Mouse (Mus musculus): Measurements from ENCODE around the gene Fndc11.
"Not testable (repeated sequence)": the region's sequence is repeated elsewhere in the genome, so short reads cannot be mapped to it uniquely, and the experiment has no call there.

Gene Fndc11

GRCm38 (mm10) chr2:181219538-181220216 lies at the start of gene Fndc11:
Fndc11 (plus strand) TSS chr2:181220013.
- no peak for DNase-seq (ENCODE audit: extremely low read depth, low read depth, low spot score)

DNA sequence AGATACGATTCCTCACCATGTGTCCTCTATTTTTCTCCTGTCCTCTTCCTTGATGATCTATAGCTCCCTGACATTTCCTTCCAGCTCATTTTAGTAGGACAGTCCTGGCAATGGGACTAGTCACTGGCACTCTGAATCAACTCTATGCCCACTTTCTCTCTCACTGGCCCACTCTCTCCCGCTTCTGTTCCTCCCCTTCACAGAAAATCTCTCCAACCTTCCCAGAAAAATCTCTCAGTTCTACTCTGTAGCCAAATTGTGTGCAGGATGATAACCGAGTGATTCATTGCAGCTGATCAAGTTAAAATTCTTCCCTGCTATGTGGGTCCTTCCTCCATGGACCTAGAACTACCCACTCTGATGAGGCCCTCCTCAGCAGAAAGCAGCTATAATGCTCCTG lies 45.2 kb upstream of the Fndc11 start:
- DNase-seq (ENCODE audit: extremely low read depth, low read depth, low spot score): no peak

- no peak for DNase-seq (ENCODE audit: extremely low read depth, low read depth, low spot score)
Observed at GRCm38 (mm10) chr2:181178015-181178414, 41.8 kb upstream of the Fndc11 start.

DNA sequence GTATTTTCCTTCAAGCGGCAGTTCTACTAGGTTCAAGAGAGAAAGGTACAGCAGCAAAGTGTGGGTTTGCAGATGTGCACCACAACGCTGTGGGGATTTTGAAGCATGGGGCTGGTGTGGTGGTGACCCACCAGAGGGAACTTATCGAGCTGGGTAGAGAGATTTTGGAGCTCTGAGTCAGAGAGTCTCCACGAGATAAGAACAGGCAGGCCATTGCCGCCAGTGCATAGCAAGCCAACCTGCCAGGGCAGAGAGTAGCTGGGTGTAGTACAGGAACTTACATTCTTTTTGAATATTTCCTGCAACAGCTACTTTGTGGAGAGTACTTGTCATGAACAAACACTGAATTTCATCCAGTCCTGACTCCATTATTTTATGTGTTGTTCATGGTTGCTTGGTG lies 41.3 kb upstream of the Fndc11 start:
- no peak for DNase-seq (ENCODE audit: extremely low read depth, low read depth, low spot score)

DNA sequence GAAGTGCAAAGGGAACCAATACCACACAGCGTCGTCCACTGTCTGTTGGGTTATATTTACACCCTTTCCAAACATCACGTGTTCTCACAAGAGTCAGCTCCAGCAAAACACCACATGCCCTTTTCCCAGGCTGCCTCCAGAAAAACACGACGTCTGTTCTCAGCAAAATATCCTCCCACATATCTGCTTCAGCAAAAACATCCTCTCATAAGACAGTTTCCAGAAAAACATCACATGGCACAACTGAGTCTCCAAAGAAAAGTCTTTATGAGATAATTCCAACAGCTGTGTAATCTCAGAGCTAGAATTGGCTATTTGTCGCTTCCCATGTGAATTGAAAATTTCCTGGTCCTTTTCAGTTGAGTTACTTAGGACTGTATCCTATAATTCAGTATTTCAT lies 38.9 kb upstream of the Fndc11 start:
- DNase-seq (ENCODE audit: extremely low read depth, low read depth, low spot score): no peak

DNA sequence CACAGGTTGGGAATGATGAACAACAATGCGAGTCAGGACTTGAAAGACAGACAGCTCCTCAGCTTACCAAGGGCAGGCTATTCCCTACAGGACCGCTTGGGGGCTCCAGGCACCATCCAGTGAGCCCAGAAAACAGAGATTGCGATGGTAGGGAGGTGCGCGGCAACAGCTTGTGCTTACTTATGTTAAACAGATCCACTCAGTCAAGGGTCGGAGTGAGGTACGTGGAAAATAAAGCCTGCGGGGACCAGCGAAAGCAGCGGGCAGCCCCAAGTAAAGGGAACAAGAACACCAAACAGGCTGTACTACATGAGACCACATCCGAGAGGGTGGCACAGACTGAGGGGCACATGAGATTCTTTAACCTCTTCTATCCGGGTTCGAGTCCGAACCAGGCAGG lies 33.2 kb upstream of the Fndc11 start:
- DNase-seq (ENCODE audit: extremely low read depth, low read depth, low spot score): peak; percentile 25

DNA sequence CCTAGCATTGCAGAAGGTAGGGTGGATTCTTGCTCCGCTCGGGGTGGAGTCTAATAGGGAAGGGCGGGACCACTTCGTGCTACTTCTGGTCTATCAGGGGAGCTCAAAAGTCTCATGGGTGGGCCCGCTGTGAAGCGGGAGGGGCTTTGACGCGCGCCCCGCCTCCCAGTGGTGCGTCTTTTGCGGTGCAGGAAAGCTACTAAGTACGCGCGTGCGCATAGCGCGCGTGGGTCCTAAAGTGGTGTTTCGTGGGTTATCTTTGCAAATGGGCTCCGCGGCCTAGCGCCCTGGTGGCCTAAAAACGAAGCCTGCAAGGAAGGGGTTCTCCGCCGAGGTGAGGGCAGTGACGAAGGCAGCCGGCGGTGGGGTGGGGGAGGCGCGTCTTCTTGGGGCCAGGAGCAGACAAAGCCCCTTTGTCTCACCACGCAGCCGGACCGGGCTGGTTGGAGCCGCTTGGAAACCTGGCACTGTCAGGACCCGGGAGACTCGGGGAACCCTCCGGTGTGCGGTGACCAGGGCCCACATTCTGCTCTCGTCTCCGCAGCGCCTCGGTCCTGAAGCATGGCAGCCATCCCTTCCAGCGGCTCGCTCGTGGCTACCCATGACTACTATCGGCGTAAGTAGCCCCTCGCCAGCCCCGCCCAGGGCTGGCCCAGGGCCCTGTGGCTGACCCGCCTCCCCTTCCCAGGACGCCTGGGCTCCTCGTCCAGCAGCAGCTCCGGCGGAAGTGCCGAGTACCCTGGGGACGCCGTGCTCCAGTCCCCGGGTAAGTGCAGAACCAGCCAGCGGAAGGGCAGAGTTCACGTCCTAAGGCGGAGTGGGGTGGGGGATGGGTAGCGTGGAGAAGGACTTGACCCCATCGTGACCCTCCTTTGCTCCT lies 32.5 kb upstream of the Fndc11 start, which contains the start of gene Ppdpf:
TSS of gene Ppdpf (plus strand) at position 127 of the 880 bp plus-strand sequence.
- DNase-seq (ENCODE audit: extremely low read depth, low read depth, low spot score): peak; percentile 47

DNA sequence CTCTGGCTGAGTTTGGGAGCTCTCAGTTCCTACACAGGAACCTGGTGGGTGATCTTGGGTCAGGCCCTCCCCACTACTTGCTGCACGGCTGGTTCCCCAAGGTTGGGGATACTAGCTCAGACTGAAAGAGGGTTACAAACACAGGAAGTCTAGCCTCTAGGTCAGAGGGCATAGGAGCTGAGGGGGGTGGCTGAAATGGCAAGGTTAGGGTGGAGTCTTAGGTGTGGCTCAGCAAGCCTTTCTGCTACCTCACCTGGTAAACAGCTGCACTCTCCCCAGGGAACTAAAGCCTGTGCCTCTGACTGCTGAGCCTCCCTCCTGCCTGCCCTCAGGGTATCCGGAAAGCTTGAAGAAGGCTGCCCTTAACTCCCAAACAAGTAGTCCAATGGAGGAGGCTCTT lies 31.1 kb upstream of the Fndc11 start:
- DNase-seq (ENCODE audit: extremely low read depth, low read depth, low spot score): no peak

GRCm38 (mm10) chr2:181189321-181189720 lies 30.5 kb upstream of the Fndc11 start:
- peak; percentile 19 for DNase-seq (ENCODE audit: extremely low read depth, low read depth, low spot score)

GRCm38 (mm10) chr2:181191385-181191784 lies 28.4 kb upstream of the Fndc11 start:
- not testable (repeated sequence) for DNase-seq (ENCODE audit: extremely low read depth, low read depth, low spot score)

- no peak for DNase-seq (ENCODE audit: extremely low read depth, low read depth, low spot score)
Observed at GRCm38 (mm10) chr2:181191936-181192335, 27.9 kb upstream of the Fndc11 start.

DNA sequence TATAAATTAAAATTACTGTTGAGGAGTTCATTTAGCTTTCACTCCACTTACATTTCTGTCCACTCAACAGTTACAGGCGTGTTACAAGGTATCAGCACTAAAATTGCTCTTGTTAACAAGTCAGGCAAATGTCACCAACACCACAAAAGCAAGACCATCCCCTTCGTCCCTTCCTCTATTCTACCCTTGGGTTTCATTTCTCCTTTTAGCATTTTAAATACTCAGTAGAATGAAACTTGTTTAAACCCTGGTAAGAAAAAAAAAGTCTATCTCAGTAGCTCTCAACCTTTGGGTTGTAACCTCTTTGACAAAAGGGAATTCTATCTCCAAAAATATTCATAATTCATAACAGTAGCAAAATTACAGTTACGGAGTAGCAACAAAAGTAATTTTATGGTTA lies 26.8 kb upstream of the Fndc11 start:
- DNase-seq (ENCODE audit: extremely low read depth, low read depth, low spot score): no peak

DNA sequence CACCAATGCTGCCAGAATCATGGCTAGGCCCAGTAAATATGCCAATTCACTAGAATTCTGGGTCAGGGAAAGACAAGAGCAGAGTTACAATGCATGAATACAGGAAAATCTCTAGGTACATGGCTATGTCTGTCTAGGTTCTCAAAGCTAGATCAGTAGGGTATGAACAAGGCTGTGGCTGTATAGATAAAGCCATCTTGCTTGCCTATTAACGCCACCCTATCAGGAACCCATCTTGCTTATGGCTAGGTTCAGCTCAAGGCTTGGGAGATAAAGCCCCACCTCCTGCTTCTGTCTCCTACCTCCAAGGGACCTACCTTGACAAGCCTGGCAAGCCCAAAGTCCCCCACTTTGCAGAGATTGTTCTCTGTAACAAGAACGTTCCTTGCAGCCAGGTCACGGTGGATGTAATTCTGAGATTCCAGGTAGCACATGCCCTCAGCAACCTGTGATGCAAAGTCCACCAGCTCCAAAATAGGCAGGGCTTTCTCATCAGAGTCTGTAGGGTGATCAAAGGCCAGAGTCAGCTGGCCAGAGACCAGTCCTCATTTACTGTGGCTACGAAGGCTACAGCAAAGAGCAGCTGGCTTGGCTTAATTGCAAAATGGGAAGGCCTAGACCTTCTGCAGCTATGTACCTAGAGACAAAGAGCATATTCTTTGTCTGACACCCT lies 23.0 kb upstream of the Fndc11 start:
- DNase-seq (ENCODE audit: extremely low read depth, low read depth, low spot score): no peak

- no peak for DNase-seq (ENCODE audit: extremely low read depth, low read depth, low spot score)
Observed at GRCm38 (mm10) chr2:181201606-181202005, 18.2 kb upstream of the Fndc11 start.

DNA sequence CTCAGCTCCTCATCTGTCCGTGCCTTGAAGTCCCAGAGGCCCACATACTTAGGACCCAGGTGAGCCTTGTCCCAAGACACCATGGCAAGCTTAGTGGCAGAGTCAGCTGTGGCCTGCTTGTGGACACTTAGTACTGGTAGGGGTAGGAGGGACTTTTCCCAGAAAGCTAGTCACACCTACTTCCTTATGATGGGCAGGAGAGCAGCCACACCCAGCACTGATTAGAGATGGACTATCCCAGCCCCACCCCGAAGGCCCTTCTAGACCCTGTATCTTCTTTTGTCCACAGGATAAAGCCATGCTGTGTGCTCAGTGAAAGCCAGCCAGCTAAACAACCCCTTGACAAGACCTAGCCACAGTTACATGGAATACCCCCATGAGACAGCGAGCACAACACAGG lies 17.4 kb upstream of the Fndc11 start, which contains the start of gene Ptk6:
TSS of gene Ptk6 (minus strand) at position 368 of the 400 bp plus-strand sequence.
- DNase-seq (ENCODE audit: extremely low read depth, low read depth, low spot score): no peak

- no peak for DNase-seq (ENCODE audit: extremely low read depth, low read depth, low spot score)
Observed at GRCm38 (mm10) chr2:181202886-181203285, 16.9 kb upstream of the Fndc11 start.

DNA sequence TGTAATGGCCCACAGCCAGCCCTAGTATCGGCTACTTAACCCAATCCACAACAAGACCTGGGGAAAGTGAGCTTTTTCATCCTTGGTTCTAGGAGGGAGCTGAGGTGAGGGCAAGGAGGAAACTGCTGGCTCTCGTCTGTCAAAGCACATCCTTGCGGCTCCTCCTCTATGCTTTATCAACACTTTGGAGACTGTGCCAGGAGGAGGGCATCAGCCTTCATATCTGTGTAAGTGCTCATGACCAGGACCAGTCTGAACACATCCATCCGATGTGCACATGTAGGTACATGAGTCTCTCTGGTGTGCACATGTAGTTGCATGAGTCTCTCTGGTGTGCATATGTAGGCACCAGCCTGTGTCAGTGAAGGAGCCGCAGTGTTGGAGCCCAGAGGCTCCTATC lies 14.1 kb upstream of the Fndc11 start:
- DNase-seq (ENCODE audit: extremely low read depth, low read depth, low spot score): no peak

DNA sequence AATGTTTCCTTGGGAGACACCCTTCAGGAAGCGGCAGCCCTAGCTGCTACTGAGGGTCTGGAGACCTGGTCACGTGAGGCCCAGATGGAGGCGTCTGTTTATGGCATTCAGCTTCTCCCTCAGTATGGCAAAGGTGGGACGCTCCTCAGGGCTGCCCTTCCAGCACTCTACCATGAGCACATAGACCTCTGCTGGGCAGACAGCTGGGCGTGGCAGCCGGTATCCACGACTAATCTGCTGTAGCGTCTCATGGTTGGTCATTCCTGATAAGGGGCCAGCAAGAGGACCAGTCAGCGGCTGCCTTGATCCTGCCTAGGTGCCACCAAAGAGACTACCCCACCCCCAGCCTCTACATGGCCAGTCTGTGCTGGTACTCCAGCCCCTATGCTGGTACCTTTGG lies 13.7 kb upstream of the Fndc11 start:
- no peak for DNase-seq (ENCODE audit: extremely low read depth, low read depth, low spot score)

GRCm38 (mm10) chr2:181212389-181213020 lies 7.3 kb upstream of the Fndc11 start:
- no peak for DNase-seq (ENCODE audit: extremely low read depth, low read depth, low spot score)

GRCm38 (mm10) chr2:181213021-181213445 lies 6.8 kb upstream of the Fndc11 start, which contains the start of gene Srms:
Srms (minus strand) TSS chr2:181213185.
- DNase-seq (ENCODE audit: extremely low read depth, low read depth, low spot score): no peak

DNA sequence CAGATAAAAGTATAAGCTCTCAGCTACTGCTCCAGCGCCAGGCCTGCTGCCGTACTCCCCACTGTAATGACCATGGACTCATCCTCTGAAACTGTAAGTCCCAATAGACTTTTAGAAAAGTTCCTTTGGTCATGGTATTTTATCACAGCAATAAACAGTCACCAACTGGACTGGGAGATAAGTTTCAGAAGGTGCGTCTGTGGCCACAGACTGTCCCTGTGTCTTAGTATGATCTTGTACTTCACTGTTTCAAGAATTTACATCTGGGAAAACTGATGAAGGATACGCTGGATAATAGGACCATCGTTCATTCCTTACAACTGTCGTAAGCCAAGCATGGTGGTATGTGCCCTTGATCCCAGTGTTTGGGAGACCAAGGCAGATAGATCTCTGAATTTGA lies 3.8 kb upstream of the Fndc11 start:
- no peak for DNase-seq (ENCODE audit: extremely low read depth, low read depth, low spot score)
